Mouse (Mus musculus) lung, postnatal 25 days (tissue): ENCODE results near the gene Gm8298.
A peak's percentile ranks its signal among the peaks of the same experiment; 100 is the strongest.
"Not testable (repeated sequence)": the region's sequence is repeated elsewhere in the genome, so short reads cannot be mapped to it uniquely, and the experiment has no call there.

ENCODE experiments used
- DNase-seq: peaks from one replicate; pipeline ENCODE4 v3.0.0; 2022; ENCODE audit warnings: low spot score

Gm8298 gene

DNA sequence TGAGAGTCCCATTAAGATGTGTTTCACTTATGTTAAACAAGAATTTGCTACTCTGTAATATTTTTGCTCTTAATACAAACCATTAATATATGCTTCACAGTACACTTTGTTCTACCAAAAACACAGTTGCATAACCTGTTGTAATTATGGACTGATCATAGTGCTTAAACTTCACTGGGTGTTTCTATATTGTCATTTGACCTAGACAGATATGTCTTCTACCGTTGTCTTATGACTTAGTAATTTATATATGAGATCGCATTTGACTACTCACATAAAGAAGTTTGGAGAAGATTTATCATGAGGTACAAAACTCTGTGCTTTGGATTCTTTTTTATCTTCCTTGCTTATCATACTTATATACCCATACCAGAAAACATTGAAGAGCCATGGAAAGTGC lies at the start of gene Gm8298:
Gene Gm8298, plus strand, starts transcription at position 301 of the 400 bp plus-strand sequence.
- DNase-seq = no peak

- DNase-seq = no peak
These were observed 47.7 kb upstream of the Gm8298 start for GRCm38 (mm10) chr3:59813169-59813568.

DNA sequence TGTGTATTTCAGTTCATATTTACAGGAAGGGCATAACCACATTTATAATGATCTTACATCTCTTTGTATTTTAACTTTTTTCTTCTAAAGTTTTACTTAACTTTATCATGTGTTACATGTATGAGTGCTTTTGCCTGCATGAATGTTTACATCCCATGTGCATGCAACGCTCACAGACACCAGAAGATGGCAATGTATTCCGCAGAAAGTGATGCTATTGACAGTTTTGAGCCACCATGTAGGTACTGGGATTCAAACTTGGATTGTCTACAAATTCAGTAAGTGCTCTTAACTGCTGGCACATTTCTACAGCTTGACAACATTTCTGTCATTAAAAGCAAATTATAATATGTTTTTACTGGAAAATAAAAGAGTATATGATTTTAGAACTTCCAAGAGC lies 9.9 kb downstream of the Gm8298 start:
- peak; percentile 44 for DNase-seq

DNA sequence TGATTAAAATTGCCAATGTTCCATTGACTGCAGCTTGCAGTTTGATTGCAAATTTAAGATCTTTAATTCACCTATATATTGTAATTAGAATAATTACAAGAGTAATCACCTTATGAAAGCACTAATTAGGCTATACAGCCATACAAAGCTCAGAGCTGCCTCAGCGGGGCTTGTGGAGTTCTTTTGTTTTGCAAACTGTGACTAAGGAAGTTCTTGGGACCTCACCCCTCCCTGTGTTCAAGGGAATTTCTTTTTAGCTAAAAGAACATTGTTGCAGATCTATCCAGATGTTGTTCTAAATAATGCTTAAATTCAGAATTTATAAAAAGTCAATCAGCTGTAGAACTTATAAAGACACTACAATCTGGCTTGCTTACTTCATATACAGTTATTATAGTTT lies 16.8 kb downstream of the Gm8298 start:
- DNase-seq = not testable (repeated sequence)

DNA sequence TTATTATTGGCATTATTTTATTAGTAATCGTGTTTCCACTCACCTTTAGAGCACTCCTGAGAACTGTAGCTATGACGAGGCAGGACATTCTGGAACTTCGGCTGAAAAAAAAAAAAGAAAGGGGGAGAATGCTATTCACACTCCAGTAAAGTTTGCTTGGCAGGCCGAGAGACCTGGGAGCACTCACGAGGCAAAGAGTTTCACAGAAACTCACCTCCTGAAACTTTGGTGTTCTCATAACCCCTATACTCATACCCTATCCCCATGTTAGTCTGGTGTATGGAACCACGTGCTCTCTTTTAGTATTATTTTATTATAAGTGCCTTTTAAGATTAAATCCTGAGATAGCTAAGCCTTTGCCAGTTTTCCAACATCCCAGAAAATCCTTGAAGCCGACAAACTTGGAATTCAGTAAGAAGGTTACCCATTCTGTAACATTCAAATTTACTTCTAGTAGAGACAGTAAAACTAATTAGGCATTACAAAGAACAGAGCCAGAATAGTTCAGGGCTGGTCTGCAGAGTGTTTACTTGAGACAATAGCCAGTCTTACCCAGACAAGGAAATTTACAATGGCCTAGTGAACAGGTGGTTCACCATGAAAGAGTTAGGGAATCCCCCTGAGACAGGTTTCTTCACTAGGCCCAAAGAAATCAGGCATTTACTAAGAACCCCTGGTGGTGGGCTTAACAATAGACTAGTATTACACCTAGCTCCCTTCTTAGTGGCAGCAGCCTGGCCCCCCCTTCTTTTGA lies 19.1 kb downstream of the Gm8298 start:
- DNase-seq = not testable (repeated sequence)

- DNase-seq = no peak
These were observed 32.4 kb downstream of the Gm8298 start for GRCm38 (mm10) chr3:59893276-59893675.

- no peak for DNase-seq
These were observed 64.1 kb downstream of the Gm8298 start, which contains the start of gene C130079G13Rik for GRCm38 (mm10) chr3:59924914-59925313. Gene C130079G13Rik, plus strand, starts transcription at chr3:59925214.
